Mouse (Mus musculus): ENCODE data around the gene Exoc3l2. TPM values are rescaled to one million over a fixed set of nuclear protein-coding genes. Genes with fewer than 3 reads are reported as not detected.

Exoc3l2 gene
- 0.11 to 1.4 TPM (median 0.49 TPM) in 3 replicates for total RNA-seq (2017)

DNA sequence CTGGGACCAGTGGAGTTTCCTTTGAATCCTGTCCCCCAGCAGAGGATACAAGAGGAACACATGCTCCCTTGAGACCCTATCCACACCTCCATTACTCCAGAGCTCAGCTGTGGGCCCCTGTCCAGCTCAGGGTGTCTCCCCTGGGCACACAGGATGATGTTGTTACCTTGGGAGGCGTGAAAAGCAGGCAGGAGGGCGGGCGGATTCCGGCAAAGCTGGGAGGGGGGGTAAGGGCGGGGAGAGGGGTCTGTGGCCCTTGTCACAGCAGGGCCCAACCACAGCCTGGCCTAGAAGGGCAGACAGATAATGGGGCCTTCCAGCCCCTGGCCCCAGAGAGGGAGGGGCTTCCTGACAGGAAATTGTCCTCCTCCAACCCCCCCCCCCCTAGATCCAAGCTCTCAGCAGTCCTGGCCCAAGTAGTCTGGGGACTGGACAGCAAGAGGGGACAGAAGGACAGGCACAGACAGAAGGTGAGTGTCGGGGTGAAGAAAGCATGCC lies at the start of gene Exoc3l2:
Gene Exoc3l2 (plus strand): TSS at position 448 of the 498 bp plus-strand sequence.
- ATAC-seq (replicated peaks; ENCODE audit: insufficient number of reproducible peaks, low FRiP score, low TSS enrichment, poor library complexity, severe bottlenecking), result no peak

DNA sequence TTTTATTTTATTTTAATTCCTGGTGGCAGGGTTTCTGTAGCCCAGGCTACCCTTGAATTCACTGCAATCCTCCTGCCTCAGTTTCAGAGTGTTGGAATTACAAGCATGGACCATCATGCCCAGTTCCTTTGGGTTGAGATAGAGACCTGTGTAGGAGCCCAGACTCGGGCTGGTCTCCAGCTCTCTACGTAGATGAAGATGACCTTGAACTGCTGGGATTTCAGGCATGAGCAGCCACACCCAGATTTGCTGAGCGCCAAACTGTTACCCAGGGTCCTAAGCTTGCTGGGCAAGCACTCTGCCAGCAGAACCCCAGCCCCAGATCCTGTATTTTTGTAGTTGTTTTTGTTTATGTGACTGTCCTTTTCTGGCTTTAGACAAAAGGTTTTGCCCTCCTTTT lies 49.6 kb upstream of the Exoc3l2 start:
- ATAC-seq (replicated peaks; ENCODE audit: insufficient number of reproducible peaks, low FRiP score, low TSS enrichment, poor library complexity, severe bottlenecking), result no peak

DNA sequence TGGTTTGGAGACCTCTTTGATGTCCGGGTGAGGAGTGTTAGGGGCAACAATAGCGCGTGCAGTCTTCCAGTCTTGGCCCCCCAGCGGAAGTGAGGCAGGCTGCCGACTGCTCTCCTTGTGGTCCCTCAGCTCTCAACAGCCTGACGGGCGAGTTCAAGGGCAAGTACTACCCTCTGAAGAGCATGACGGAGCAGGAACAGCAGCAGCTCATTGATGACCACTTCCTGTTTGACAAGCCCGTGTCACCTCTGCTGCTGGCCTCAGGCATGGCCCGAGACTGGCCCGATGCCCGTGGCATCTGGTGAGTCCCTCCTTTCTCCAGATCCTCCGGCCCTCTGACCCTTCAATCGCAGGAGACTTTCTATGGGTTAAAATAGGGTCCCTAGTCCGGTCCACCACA lies 46.5 kb upstream of the Exoc3l2 start:
- 0 out of 2 replicates have a peak, but pooled peaks have one; percentile 11 for ATAC-seq (replicated peaks; ENCODE audit: insufficient number of reproducible peaks, low FRiP score, low TSS enrichment, poor library complexity, severe bottlenecking)

DNA sequence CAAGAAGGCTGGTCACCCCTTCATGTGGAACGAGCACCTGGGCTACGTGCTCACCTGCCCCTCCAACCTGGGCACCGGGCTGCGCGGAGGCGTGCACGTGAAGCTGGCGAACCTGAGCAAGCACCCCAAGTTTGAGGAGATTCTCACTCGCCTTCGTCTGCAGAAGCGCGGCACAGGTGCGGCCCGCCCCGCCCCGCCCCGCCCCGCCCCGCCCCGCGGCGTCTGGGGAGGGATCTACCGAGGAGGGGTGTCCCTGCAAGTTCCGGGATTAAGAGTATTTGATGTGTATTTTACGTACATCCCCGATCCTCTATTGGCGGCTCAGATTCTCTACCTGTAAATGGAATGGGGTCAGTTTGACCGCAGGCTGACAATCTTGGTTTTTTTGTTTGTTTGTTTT lies 43.0 kb upstream of the Exoc3l2 start:
- no peak for ATAC-seq (replicated peaks; ENCODE audit: insufficient number of reproducible peaks, low FRiP score, low TSS enrichment, poor library complexity, severe bottlenecking)

DNA sequence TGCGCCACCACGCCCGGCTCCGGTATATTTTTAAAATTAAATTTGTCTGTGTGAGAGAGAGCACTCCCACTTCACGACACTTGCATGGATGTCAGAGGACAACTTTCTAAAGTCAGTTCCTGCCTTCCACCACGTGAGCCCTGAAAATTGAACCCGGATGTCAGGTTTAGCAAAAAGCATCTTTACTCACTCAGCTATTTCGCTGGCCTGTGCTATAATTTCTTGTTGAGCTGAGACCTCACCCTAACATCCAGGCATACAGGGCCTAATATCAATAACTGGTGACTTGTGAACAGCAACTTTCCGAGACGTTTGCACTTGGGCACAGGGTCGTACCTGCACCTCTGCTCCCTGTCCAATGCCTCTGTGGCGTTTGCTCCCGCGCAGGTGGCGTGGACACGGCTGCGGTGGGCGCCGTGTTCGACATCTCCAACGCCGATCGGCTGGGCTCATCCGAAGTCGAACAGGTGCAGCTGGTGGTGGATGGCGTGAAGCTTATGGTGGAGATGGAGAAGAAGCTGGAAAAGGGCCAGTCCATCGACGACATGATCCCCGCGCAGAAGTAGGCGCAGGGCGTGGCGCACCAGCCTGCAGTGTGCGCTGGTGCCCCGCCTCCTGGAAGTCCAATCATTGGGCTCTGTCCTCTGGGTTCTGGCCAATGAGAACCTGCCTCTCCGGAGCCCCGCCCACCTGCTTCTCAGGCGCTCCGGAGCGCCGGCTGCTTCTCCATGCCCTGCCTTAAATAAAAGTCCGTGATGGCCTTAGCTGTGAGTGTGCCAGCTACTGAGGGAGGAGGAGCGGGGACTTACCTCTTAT lies 42.1 kb upstream of the Exoc3l2 start:
- peak; percentile 92 for ATAC-seq (replicated peaks; ENCODE audit: insufficient number of reproducible peaks, low FRiP score, low TSS enrichment, poor library complexity, severe bottlenecking)

DNA sequence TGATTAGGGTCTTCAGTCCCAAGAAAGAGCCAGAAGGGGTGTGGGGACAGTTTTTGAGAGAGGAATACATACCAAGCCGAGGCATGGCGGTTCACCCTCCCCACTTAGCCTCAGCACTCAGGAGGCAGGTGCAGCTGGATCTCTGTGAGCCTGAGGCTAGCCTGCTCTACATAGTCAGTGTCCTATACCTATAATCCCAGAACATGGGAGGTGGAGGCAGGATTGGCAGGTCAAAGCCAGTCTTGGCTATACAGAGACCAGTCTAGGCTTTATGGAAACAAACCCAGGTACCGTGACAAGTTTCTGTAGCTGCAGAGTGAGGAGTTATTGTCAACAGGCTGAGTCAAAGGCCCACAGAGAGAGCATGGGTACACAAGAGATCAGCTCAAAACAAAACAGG lies 40.0 kb upstream of the Exoc3l2 start:
- ATAC-seq (replicated peaks; ENCODE audit: insufficient number of reproducible peaks, low FRiP score, low TSS enrichment, poor library complexity, severe bottlenecking), result no peak

DNA sequence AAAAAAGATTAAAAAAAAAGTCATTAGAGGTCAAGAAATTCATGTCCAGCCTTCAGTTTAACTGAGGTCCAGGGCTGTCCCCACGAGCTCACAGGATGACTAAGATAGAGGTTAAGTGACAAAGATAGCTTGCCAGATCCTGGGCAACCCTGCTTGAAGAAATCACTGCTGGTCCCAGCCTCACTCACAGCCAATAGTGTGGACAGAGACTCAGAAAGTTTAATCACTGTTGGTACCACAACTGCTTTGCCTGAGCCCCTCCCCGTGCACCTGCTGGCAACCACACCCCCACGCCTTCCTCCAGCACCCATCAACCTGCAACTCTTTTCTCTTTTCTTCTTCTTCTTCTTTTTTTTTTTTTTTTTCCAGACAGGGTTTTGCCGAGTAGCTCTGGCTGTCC lies 39.1 kb upstream of the Exoc3l2 start:
- no peak for ATAC-seq (replicated peaks; ENCODE audit: insufficient number of reproducible peaks, low FRiP score, low TSS enrichment, poor library complexity, severe bottlenecking)

DNA sequence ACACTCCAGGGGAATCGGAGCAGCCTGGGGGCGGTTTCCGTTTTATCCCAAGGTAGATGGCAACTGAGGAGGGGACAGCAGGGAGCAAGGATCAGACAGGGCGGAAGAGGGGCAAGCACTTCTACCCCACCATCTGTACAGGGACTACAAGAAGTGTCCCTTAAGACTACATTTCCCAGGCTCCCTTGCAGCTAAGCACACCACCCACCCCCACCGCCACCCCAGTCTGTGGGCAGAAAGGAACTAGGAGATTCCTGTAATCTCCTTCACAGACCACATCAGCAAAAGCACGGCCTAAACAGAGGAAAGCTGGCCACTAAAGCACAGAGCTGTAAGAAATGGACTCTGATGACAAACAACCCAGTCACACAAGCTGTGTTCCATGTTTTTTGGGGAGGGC lies 36.8 kb upstream of the Exoc3l2 start:
- no peak for ATAC-seq (replicated peaks; ENCODE audit: insufficient number of reproducible peaks, low FRiP score, low TSS enrichment, poor library complexity, severe bottlenecking)

DNA sequence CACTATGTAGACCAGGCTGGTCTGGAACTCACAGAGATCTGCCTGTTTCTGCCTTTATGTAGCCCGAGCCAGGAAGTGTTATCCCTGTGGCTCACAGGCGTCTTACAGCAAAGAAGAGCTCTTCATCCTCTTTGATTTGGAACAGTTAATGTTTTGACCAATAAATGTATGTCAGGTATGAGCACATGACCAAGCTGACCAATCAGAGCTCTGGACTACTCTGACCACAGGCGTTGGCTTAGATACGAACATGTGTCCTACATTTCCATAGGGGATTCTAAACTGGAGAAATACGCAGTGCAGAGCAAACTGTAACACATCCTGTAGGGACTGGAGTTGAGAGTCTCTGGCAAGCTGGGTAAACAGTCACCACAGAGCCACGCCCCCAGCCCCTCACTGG lies 36.2 kb upstream of the Exoc3l2 start:
- no peak for ATAC-seq (replicated peaks; ENCODE audit: insufficient number of reproducible peaks, low FRiP score, low TSS enrichment, poor library complexity, severe bottlenecking)

DNA sequence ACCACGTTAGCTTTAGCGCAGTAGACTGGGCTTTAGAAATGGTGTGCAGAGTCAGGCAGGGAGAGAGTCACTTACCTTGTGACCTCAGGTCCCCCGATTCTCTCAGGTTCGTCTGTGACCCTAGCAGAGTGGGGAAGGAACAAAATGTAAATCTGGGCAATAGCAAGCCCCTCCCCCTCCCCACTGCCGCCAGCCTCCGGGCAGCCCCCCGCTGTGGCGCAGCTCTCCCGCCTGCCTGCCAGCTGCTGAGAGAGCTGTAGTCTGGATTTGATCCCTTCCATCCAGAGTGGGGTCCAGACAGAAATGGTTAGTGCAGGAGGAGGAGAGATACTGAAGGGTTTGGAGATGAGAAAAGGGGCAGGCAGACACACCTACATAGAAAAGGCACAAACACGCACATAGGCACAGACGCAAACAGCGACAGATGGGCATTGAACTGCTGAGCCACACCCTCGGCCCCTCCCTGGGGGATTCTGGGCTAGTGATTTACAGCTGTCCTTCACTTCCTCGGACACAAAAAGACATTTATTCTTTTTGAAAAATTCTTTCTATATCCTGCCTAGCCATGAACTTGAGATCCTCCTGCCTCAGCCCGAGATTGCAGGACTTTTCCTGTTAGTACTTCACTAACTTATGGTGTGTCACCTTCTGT lies 35.0 kb upstream of the Exoc3l2 start:
- ATAC-seq (replicated peaks; ENCODE audit: insufficient number of reproducible peaks, low FRiP score, low TSS enrichment, poor library complexity, severe bottlenecking), result no peak

DNA sequence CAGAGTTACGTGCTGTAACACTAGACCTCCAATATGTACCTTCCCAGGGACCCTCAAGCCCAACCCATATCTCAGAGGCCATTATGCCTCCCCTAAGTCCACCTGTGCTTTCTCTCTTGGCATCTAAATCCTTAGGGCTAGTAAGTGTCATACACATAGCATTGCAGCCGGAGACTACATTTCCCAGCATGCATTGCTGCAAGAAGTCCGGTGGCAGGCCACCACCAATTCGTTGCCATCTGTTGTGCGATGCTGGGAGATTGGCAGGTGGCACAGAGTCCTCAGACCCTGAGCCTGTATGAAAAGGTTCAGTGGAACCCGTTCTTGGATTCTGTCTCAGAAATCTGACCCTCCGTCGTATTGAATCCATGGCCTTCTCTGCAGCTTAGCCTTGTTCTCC lies 33.4 kb upstream of the Exoc3l2 start:
- no peak for ATAC-seq (replicated peaks; ENCODE audit: insufficient number of reproducible peaks, low FRiP score, low TSS enrichment, poor library complexity, severe bottlenecking)

DNA sequence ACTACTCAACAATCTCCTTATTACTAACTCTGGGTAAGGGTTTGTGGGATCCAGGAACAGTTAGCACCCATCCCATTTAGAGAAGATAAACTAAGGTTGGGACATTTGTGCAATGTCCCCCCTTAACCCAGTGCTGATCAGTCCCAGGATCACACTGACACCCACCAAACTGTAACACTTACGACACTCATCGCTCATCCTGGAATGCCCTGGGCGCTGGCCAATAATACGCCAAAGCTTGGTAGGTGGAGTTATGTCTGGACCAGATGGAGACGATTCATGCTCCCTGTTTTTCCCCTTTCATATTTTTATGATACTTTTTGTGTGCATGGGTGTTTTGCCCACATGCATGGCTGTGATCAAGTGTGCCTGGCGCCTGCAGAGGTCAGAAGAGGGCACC lies 32.7 kb upstream of the Exoc3l2 start:
- ATAC-seq (replicated peaks; ENCODE audit: insufficient number of reproducible peaks, low FRiP score, low TSS enrichment, poor library complexity, severe bottlenecking), result no peak

DNA sequence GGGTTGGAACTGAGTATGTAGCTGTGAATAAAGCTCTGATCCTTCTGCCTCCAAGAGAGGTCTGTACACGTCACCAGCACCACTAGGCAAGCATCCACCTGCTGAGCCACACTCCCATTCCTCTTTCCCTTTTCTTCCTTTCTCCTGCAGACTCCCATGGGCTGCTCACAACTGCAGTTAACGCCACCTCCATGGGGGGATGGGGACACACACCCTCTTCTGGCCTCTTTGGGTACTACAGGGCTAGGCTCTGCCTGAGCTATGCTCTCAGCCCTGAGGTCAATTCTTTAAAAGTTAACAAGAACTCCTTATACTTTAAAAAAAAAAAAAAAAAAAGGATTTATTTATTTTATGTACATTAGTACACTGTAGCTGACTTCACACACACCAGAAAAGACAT lies 30.7 kb upstream of the Exoc3l2 start:
- ATAC-seq (replicated peaks; ENCODE audit: insufficient number of reproducible peaks, low FRiP score, low TSS enrichment, poor library complexity, severe bottlenecking), result no peak

DNA sequence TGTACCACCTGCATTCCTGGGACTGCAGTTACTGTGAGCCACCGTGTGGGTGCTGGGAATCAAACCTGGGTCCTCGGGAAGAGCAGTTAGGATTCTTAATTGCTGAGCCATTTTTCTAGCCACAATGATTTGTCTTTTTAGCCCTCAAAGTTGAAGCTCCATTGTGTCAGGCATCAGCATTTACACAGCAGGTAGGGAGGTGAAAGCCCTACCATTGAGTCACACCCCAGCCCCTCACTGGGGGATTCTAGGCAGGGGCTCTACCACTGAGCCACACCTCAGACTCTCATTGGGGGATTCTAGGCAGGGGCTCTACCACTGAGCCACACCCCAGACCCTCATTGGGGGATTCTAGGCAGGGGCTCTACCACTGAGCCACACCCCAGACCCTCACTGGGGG lies 26.9 kb upstream of the Exoc3l2 start:
- ATAC-seq (replicated peaks; ENCODE audit: insufficient number of reproducible peaks, low FRiP score, low TSS enrichment, poor library complexity, severe bottlenecking), result no peak

DNA sequence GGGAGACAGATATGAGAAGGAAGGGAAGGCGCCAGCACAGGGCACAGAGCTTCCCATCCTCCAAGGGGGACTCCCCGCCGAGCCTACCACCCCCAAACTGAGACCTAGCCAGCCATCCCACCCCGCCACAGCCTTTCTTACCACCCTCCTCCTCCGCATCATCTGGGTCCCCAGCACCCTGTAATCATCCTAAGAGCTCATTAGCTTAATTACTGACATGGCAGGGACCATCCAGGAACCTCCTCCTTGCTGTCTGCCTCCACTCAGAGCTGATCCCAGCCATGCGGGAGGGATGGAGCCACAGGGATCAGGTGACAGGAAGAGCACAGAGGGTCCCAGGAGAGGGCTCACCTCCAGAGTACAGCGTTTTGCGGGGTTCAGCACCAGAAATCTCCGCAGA lies 26.1 kb upstream of the Exoc3l2 start:
- ATAC-seq (replicated peaks; ENCODE audit: insufficient number of reproducible peaks, low FRiP score, low TSS enrichment, poor library complexity, severe bottlenecking), result no peak

DNA sequence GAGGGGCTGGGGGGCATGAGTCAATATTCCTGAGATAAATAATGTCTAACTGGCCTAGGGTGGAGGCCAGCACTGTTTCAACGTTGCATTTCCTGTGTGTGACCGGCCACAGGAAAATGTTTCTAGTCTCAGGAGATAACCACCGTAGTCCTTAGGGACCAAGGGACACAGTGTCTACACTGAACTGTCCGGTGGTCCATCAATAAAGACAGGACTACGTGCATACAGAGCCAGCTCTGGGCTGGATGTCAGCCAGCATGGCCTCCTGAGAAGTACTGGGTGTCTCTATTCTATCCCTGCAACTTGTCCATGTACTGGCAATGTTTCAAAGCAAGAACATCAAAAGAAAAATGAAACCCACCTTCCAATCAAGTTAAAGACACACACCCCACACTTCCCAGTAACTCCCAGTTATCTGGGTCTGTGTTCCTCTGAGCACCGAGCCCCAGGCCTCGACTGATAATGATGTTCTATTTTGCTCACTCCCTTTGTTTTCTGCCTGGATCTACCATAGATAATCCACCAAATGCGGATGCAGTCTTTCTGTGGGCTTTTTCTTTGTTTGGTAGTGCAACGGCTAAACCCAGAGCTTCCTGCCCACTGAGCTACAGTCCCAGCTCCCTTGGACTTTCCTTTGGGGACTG lies 21.6 kb upstream of the Exoc3l2 start:
- ATAC-seq (replicated peaks; ENCODE audit: insufficient number of reproducible peaks, low FRiP score, low TSS enrichment, poor library complexity, severe bottlenecking), result no peak

DNA sequence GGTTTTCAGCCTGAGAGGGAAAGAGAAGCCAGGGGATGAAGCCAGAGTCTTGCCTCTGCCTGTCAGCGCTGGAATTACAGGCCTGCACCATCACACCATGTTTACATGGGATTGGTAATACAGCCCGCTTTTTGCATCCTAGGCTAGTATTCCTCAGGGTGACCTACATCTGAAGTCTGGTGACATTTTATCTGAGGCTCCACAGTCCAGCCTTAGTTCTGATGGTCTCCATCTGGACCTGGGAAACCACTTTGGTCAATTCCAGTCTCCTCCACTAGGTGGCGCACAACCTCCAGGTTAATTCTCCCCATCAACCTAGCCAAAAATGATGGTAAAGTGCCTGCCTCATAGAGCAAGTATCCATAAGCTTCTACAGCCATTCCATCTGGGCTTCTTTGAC lies 19.8 kb upstream of the Exoc3l2 start:
- peak; percentile 77 for ATAC-seq (replicated peaks; ENCODE audit: insufficient number of reproducible peaks, low FRiP score, low TSS enrichment, poor library complexity, severe bottlenecking)

DNA sequence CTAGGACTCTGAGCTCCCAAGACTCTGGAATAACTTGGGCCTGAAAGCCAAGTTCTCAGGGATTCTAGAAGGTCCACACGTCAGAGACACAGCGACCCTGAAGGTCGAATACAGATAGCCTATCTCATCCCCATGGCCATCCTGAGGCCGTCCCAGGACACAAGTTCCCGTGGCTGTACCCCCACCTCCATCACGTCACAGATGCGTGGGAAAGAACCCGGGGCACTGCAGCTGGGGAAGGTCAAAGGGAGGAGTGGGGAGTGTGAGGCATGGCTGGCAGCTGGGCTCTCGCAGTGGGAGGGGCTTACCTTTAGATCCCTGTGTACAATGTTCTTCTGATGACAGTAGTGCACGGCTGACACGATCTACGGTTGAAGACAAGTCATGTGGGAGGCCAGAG lies 18.3 kb upstream of the Exoc3l2 start:
- no peak for ATAC-seq (replicated peaks; ENCODE audit: insufficient number of reproducible peaks, low FRiP score, low TSS enrichment, poor library complexity, severe bottlenecking)

DNA sequence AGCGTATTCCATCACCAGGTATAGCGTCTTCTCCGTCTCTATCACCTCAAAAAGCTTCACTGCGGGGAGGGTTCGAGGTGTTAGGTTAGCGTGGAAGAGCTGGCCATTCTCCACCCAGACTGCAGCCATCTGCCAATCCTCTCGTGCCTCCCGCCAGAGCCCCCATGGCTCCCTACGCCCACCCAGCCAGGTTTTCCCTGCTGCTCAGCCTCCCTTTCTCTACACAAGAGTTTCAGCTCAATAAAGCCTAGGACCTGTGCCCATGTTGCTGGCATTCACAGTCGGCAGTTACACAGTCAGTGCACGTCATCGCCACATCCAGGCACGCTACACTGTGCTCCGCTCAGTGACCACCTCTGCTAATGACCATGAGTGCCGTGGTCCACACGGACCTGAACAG lies 15.4 kb upstream of the Exoc3l2 start:
- no peak for ATAC-seq (replicated peaks; ENCODE audit: insufficient number of reproducible peaks, low FRiP score, low TSS enrichment, poor library complexity, severe bottlenecking)

DNA sequence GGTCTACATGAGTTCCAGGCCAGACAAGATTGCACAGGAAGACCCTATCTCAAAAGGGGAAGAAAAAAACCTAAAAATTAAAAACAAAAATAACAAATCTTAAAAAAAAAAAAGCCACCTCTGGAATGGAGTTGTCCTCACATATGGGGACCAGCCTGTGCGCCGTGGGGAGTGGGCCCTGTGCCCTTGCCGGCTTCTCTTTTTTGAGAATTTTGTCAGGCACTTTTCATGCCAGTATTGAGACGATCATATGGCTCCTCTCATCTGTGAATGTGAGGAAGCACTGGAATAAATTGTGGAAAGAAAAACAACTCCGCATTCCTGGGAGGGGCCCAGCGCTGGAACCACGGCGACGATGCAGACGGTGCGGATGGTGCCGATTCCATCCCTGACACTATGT lies 14.0 kb upstream of the Exoc3l2 start:
- ATAC-seq (replicated peaks; ENCODE audit: insufficient number of reproducible peaks, low FRiP score, low TSS enrichment, poor library complexity, severe bottlenecking), result no peak
